Mouse (Mus musculus) heart, adult 18-20 months (tissue): ENCODE measurements around the gene Gjb2. TPM values are rescaled to one million over a fixed set of nuclear protein-coding genes. Genes with fewer than 3 reads are reported as not detected.
A peak's percentile ranks its signal among the peaks of the same experiment; 100 is the strongest.

Source experiments
- DNase-seq, 2 experiments: peaks; one replicate each; pipeline ENCODE4 v3.0.0; 2021 to 2022; ENCODE audit warnings: mixed read lengths in 1 of 2
- total RNA-seq, 2 experiments: library from RNA; stranded (reverse); gene quantifications; 2 replicates each; pipeline ENCODE4 v1.2.3; 2021

Gene Gjb2
- total RNA-seq, 2 experiments from 2014 or later = 0.15 TPM; not detected in 1

GRCm38 (mm10) chr14:57066053-57066452 lies 38.4 kb downstream of the Gjb2 start:
- DNase-seq = no peak

GRCm38 (mm10) chr14:57060052-57060451 lies 44.5 kb downstream of the Gjb2 start:
- peak; percentile 42 to 81 for DNase-seq

GRCm38 (mm10) chr14:57057563-57058321 lies 46.8 kb downstream of the Gjb2 start, which contains the start of gene Gja3:
Gene Gja3 (minus strand): TSS chr14:57058100.
- DNase-seq = peak; percentile 34 to 55

GRCm38 (mm10) chr14:57057204-57057562 lies 47.3 kb downstream of the Gjb2 start:
- DNase-seq = no peak

GRCm38 (mm10) chr14:57052713-57053112 lies 51.8 kb downstream of the Gjb2 start:
- DNase-seq = no peak

Other genes with a start within 250 kb of the Gjb2 start
- 10 to 100 TPM; 26.1 to 29.4 TPM for gene Zmym2, start 218.0 kb downstream of the Gjb2 start, total RNA-seq
- 10 to 100 TPM; 19.5 to 20.6 TPM for gene Gja3, start 46.6 kb downstream of the Gjb2 start, total RNA-seq
- gene Gm4491, start 11.2 kb upstream of the Gjb2 start, total RNA-seq = not detected
- not detected for gene Gjb6, start 28.9 kb upstream of the Gjb2 start, total RNA-seq